Mouse (Mus musculus): Measurements from ENCODE around the gene Cmah.

DNA sequence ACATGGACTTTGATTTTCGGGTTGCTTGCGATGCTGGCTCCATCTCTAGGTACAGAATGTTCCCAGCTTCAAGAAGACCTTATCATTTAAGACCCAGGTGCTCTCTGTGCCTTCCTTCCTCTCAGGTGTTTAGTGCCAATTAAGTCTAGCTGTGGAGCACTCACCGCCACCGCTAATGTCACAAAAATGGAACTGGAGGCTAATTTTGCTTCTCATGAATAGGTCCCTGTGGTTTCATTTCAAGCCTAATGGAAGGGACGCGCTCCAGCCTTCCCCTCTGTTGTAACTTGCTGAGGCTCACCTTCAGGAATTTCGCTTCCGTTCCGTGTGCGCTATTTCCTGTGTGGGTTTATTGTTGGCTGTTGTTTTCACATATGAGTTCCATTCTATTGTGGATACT, 193.6 kb downstream of the Cmah start:
- TF ChIP-seq CEBPB (IDR thresholded peaks at IDR 0.05; ENCODE audit: insufficient read depth, poor library complexity, severe bottlenecking) (no peak), POLR2A (IDR thresholded peaks at IDR 0.05; ENCODE audit: insufficient read length, low read depth) (no peak), TCF12 (IDR thresholded peaks at IDR 0.05; ENCODE audit: insufficient read depth, poor library complexity, severe bottlenecking) (no peak), USF1 (IDR thresholded peaks at IDR 0.05; ENCODE audit: low read depth) (no peak), MAX (IDR thresholded peaks at IDR 0.05; ENCODE audit: low read depth) (no peak), POLR2AphosphoS2 (IDR thresholded peaks at IDR 0.05; ENCODE audit: insufficient read length, low read depth) (no peak), E2F4 (IDR thresholded peaks at IDR 0.05; ENCODE audit: insufficient read depth) (no peak), SRF (IDR thresholded peaks at IDR 0.05; ENCODE audit: control insufficient read depth, insufficient read length, low read depth) (no peak)

All from myocyte (in vitro differentiated cells).